Mouse (Mus musculus) neural tube, embryonic 14.5 days (tissue): Measurements from ENCODE around the gene Gadd45b. TPM values are rescaled to one million over a fixed set of nuclear protein-coding genes. Genes with fewer than 3 reads are reported as not detected.

Source experiments
- ATAC-seq: fragments of 200-750 bp; cut with Nextera tagmentation; 2 replicates; pipeline ENCODE4 v1.8.0; 2017; ENCODE audit warnings: low read depth, mild to moderate bottlenecking, moderate TSS enrichment, moderate library complexity
- H3K27ac ChIP-seq: fragments of 300-500 bp; sonication (generic); 2 replicates; pipeline ENCODE4 v1.5.1; 2014; ENCODE audit warnings: low read depth, mild to moderate bottlenecking, control low read depth, low read length, moderate library complexity, mixed read lengths
- H3K27me3 ChIP-seq: fragments of 300-500 bp; sonication (generic); 2 replicates; pipeline ENCODE4 v1.6.1; 2014; ENCODE audit warnings: low read length; ENCODE audit not compliant: control insufficient read depth, insufficient read depth
- H3K36me3 ChIP-seq: fragments of 300-500 bp; sonication (generic); 2 replicates; pipeline ENCODE4 v1.6.1; 2014; ENCODE audit warnings: low read length, mixed read lengths; ENCODE audit not compliant: control insufficient read depth, insufficient read depth
- H3K4me1 ChIP-seq: fragments of 300-500 bp; sonication (generic); 2 replicates; pipeline ENCODE4 v1.6.1; 2014; ENCODE audit warnings: low read length; ENCODE audit not compliant: control insufficient read depth, insufficient read depth
- H3K4me2 ChIP-seq: fragments of 300-500 bp; sonication (generic); 2 replicates; pipeline ENCODE4 v1.6.1; 2014; ENCODE audit warnings: mild to moderate bottlenecking, low read depth, low read length, control low read depth
- H3K4me3 ChIP-seq: fragments of 300-500 bp; sonication (generic); 2 replicates; pipeline ENCODE4 v1.5.1; 2014; ENCODE audit warnings: low read depth, low read length, control low read depth, mixed read lengths
- H3K9ac ChIP-seq: fragments of 300-500 bp; sonication (generic); replicated peaks from 2 replicates; pipeline ENCODE4 v1.6.1; 2014; ENCODE audit warnings: low read depth, mild to moderate bottlenecking, control low read depth, low read length, mixed read lengths
- H3K9me3 ChIP-seq: fragments of 300-500 bp; sonication (generic); 2 replicates; pipeline ENCODE4 v1.6.1; 2016; ENCODE audit warnings: low read length; ENCODE audit not compliant: control insufficient read depth
- WGBS: fragments of 180-500 bp; shearing (Covaris S2); extraction: QIAGEN DNeasy Blood & Tissue Kit; methylation state at CpG from one replicate; pipeline ENCODE4 v1.1.7; 2014; 5-methylcytosine and 5-hydroxymethylcytosine counted together
- polyA plus RNA-seq: library from polyadenylated mRNA; unstranded; fragments of >200 nt; fragmentation: Nextera tagmentation; extraction: Ambion mirVana; gene quantifications from 2 replicates; pipeline ENCODE4 v1.2.1, GENCODE M21; 2014

Gadd45b gene
- polyA plus RNA-seq, 1 experiment from 2014 or later: 7.6 TPM

GRCm38 (mm10) chr10:80904004-80904693 lies 25.7 kb upstream of the Gadd45b start:
- Histone ChIP-seq H3K27me3 (no peaks in the 10 kb centered on the region), H3K27ac (no peak overlapping the region), H3K4me3 (no peak overlapping the region), H3K9me3 (no peaks in the 10 kb centered on the region), H3K36me3 (peaks cover 63% of the 10 kb centered on the region), H3K4me2 (no peak overlapping the region), H3K9ac (no peak overlapping the region), H3K4me1 (peaks cover 11% of the 10 kb centered on the region)
- ATAC-seq: no peak
- 87% methylated on average over 28 of the region's 28 CpGs for WGBS

GRCm38 (mm10) chr10:80904709-80905108 lies 25.2 kb upstream of the Gadd45b start:
- H3K9me3 ChIP-seq: no peaks in the 10 kb centered on the region
- peaks cover 66% of the 10 kb centered on the region for H3K36me3 ChIP-seq
- no peak overlapping the region for H3K4me2 ChIP-seq
- 92% methylated on average over 11 of the region's 11 CpGs for WGBS
- H3K9ac ChIP-seq: no peak overlapping the region
- H3K27ac ChIP-seq: no peak overlapping the region; the same call in 1 of the 2 replicates
- peaks cover 5% of the 10 kb centered on the region for H3K4me1 ChIP-seq
- H3K27me3 ChIP-seq: no peaks in the 10 kb centered on the region
- ATAC-seq: no peak
- H3K4me3 ChIP-seq: no peak overlapping the region

- Histone ChIP-seq H3K36me3 (peaks cover 50% of the 10 kb centered on the region), H3K9ac (no peak overlapping the region), H3K27ac (no peak overlapping the region), H3K9me3 (no peaks in the 10 kb centered on the region), H3K4me3 (no peak overlapping the region), H3K4me1 (no peaks in the 10 kb centered on the region), H3K27me3 (no peaks in the 10 kb centered on the region), H3K4me2 (no peak overlapping the region)
- whole genome bisulfite sequencing: 93% methylated on average over 22 of the region's 22 CpGs
- no peak for ATAC-seq
These were observed 20.3 kb upstream of the Gadd45b start for GRCm38 (mm10) chr10:80909375-80910162.

- Histone ChIP-seq H3K4me3 (no peak overlapping the region), H3K9me3 (no peaks in the 10 kb centered on the region), H3K27me3 (no peaks in the 10 kb centered on the region), H3K36me3 (peaks cover 35% of the 10 kb centered on the region), H3K4me1 (peaks cover 5% of the 10 kb centered on the region), H3K4me2 (no peak overlapping the region), H3K9ac (no peak overlapping the region), H3K27ac (no peak overlapping the region)
- ATAC-seq: no peak
- WGBS: 91% methylated on average over 4 of the region's 4 CpGs
These were observed 18.5 kb upstream of the Gadd45b start for GRCm38 (mm10) chr10:80911354-80911753.

GRCm38 (mm10) chr10:80911891-80912290 lies 18.0 kb upstream of the Gadd45b start:
- Histone ChIP-seq H3K4me1 (peaks cover 8% of the 10 kb centered on the region), H3K4me2 (no peak overlapping the region), H3K9ac (no peak overlapping the region), H3K4me3 (no peak overlapping the region), H3K27me3 (no peaks in the 10 kb centered on the region), H3K36me3 (peaks cover 33% of the 10 kb centered on the region), H3K9me3 (no peaks in the 10 kb centered on the region), H3K27ac (no peak overlapping the region)
- ATAC-seq: no peak

GRCm38 (mm10) chr10:80913364-80914011 lies 16.4 kb upstream of the Gadd45b start:
- no peak overlapping the region for H3K4me2 ChIP-seq
- H3K9ac ChIP-seq: no peak overlapping the region
- peaks cover 16% of the 10 kb centered on the region for H3K4me1 ChIP-seq
- H3K9me3 ChIP-seq: no peaks in the 10 kb centered on the region
- H3K27me3 ChIP-seq: no peaks in the 10 kb centered on the region
- peaks cover 20% of the 10 kb centered on the region for H3K36me3 ChIP-seq
- no peak overlapping the region for H3K4me3 ChIP-seq
- no peak for ATAC-seq
- no peak overlapping the region for H3K27ac ChIP-seq
- 92% methylated on average over 7 of the region's 8 CpGs for WGBS

- Histone ChIP-seq H3K9ac (no peak overlapping the region), H3K27me3 (no peaks in the 10 kb centered on the region), H3K36me3 (peaks cover 15% of the 10 kb centered on the region), H3K4me3 (no peak overlapping the region), H3K4me1 (peaks cover 16% of the 10 kb centered on the region), H3K4me2 (no peak overlapping the region), H3K9me3 (no peaks in the 10 kb centered on the region), H3K27ac (no peak overlapping the region)
- WGBS: 97% methylated on average over 5 of the region's 5 CpGs
- no peak for ATAC-seq
These were observed 15.6 kb upstream of the Gadd45b start for GRCm38 (mm10) chr10:80914253-80914656.

GRCm38 (mm10) chr10:80915260-80915659 lies 14.6 kb upstream of the Gadd45b start:
- H3K9ac ChIP-seq: no peak overlapping the region
- H3K4me2 ChIP-seq: no peak overlapping the region
- no peak overlapping the region for H3K27ac ChIP-seq
- no peak for ATAC-seq
- 88% methylated on average over 2 of the region's 2 CpGs for WGBS
- H3K36me3 ChIP-seq: peaks cover 5% of the 10 kb centered on the region; the same call in 1 of the 2 replicates
- peaks cover 16% of the 10 kb centered on the region for H3K4me1 ChIP-seq
- H3K9me3 ChIP-seq: no peaks in the 10 kb centered on the region
- H3K4me3 ChIP-seq: no peak overlapping the region
- no peaks in the 10 kb centered on the region for H3K27me3 ChIP-seq

GRCm38 (mm10) chr10:80915736-80916135 lies 14.1 kb upstream of the Gadd45b start:
- Histone ChIP-seq H3K4me3 (no peak overlapping the region), H3K27me3 (no peaks in the 10 kb centered on the region), H3K36me3 (peaks cover 3% of the 10 kb centered on the region; the same call in 1 of the 2 replicates), H3K27ac (no peak overlapping the region), H3K9me3 (no peaks in the 10 kb centered on the region), H3K4me1 (peaks cover 16% of the 10 kb centered on the region), H3K9ac (no peak overlapping the region), H3K4me2 (no peak overlapping the region)
- WGBS: 93% methylated on average over 4 of the region's 4 CpGs
- ATAC-seq: no peak
